Mouse (Mus musculus) midbrain, embryonic 16.5 days (tissue): ENCODE measurements at regions not wholly inside any gene's neighbourhood (a gene's known extent, or its start where the extent isn't known, plus 50 kb on each side); places are given as distances from the start of the nearest gene placed in this dataset.
A peak's percentile ranks its signal among the peaks of the same experiment; 100 is the strongest.

Experiments used
- ATAC-seq: fragments of 200-750 bp; cut with Nextera tagmentation; 2 replicates; pipeline ENCODE4 v1.8.0; 2017; ENCODE audit warnings: moderate TSS enrichment
- H3K27ac ChIP-seq: fragments of 300-500 bp; sonication (generic); 2 replicates; pipeline ENCODE4 v1.5.1; 2014; ENCODE audit warnings: mild to moderate bottlenecking, low read length, mixed read lengths
- H3K27me3 ChIP-seq: fragments of 300-500 bp; sonication (generic); 2 replicates; pipeline ENCODE4 v1.6.1; 2014; ENCODE audit warnings: low read depth, low read length, mixed read lengths; ENCODE audit not compliant: control insufficient read depth, insufficient read depth
- H3K36me3 ChIP-seq: fragments of 300-500 bp; sonication (generic); 2 replicates; pipeline ENCODE4 v1.6.1; 2014; ENCODE audit warnings: mild to moderate bottlenecking, low read length, moderate library complexity, mixed read lengths; ENCODE audit not compliant: control insufficient read depth, insufficient read depth
- H3K4me1 ChIP-seq: fragments of 300-500 bp; sonication (generic); 2 replicates; pipeline ENCODE4 v1.6.1; 2014; ENCODE audit warnings: mild to moderate bottlenecking, low read length, mixed read lengths; ENCODE audit not compliant: control insufficient read depth, insufficient read depth
- H3K4me2 ChIP-seq: fragments of 300-500 bp; sonication (generic); 2 replicates; pipeline ENCODE4 v1.6.1; 2014; ENCODE audit warnings: mild to moderate bottlenecking, low read length, mixed read lengths
- H3K4me3 ChIP-seq: fragments of 300-500 bp; sonication (generic); 2 replicates; pipeline ENCODE4 v1.5.1; 2014; ENCODE audit warnings: low read depth, mild to moderate bottlenecking, low read length, moderate library complexity, mixed read lengths
- H3K9ac ChIP-seq: fragments of 300-500 bp; sonication (generic); 2 replicates; pipeline ENCODE4 v1.6.1; 2014; ENCODE audit warnings: low read depth, low read length, mixed read lengths
- H3K9me3 ChIP-seq: fragments of 300-500 bp; sonication (generic); replicated peaks from 2 replicates; pipeline ENCODE4 v1.6.1; 2014; ENCODE audit warnings: mild to moderate bottlenecking, low read length, mixed read lengths; ENCODE audit not compliant: control insufficient read depth, poor library complexity, severe bottlenecking
- WGBS: fragments of 180-500 bp; shearing (Covaris S2); extraction: QIAGEN DNeasy Blood & Tissue Kit; methylation state at CpG from one replicate; pipeline ENCODE4 v1.1.7; 2014; 5-methylcytosine and 5-hydroxymethylcytosine counted together

DNA sequence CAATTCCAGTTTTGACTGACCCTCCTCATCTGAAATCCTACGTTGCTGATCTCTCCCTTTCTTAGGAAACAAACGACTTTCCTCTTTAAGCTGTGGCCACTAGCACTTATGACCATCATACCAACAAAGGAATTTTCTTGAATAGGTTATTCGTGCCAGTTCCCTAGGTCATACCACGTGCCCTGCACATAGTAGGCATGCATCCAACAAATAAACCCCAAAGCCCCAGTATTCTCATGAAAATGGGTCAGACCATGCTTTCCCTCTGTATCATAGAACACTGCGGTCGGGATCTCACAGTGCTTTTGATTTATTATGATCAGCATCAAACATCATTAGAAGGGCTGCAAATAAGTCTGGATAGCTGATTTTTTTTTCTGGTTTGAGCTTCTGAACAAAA lies 139.4 kb downstream of the Emp1 start:
- no peak overlapping the region for H3K4me3 ChIP-seq
- no peaks in the 10 kb centered on the region for H3K27me3 ChIP-seq
- 78% methylated on average over 6 of the region's 6 CpGs for WGBS
- H3K9me3 ChIP-seq, result no peaks in the 10 kb centered on the region
- H3K36me3 ChIP-seq, result no peaks in the 10 kb centered on the region
- no peak overlapping the region for H3K27ac ChIP-seq
- ATAC-seq, result no peak
- no peak overlapping the region for H3K4me2 ChIP-seq
- H3K4me1 ChIP-seq, result no peaks in the 10 kb centered on the region
- H3K9ac ChIP-seq, result no peak overlapping the region

DNA sequence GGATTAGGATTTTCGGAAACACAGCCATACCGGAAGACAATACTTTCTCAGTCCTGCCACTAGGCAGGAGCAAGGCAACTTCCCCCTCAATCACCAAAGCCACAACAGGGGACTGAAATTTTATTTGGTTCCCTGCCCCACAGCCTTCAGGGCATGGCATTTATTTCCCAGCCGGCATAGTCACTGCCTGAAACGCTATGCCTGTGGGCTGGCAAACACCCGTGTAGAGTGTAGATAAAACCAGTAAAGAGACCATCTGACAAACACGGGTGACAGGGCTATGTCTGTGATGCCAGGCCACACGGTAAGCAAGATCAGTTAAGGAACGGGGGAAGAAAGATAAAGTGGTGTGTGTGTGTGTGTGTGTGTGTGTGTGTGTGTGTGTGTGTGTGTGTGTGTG lies 140.1 kb downstream of the Emp1 start:
- no peaks in the 10 kb centered on the region for H3K9me3 ChIP-seq
- no peaks in the 10 kb centered on the region for H3K36me3 ChIP-seq
- no peak for ATAC-seq
- no peak overlapping the region for H3K27ac ChIP-seq
- no peaks in the 10 kb centered on the region for H3K4me1 ChIP-seq
- no peak overlapping the region for H3K4me3 ChIP-seq
- no peak overlapping the region for H3K4me2 ChIP-seq
- WGBS, result 71% methylated on average over 8 of the region's 8 CpGs
- no peak overlapping the region for H3K9ac ChIP-seq
- H3K27me3 ChIP-seq, result no peaks in the 10 kb centered on the region

DNA sequence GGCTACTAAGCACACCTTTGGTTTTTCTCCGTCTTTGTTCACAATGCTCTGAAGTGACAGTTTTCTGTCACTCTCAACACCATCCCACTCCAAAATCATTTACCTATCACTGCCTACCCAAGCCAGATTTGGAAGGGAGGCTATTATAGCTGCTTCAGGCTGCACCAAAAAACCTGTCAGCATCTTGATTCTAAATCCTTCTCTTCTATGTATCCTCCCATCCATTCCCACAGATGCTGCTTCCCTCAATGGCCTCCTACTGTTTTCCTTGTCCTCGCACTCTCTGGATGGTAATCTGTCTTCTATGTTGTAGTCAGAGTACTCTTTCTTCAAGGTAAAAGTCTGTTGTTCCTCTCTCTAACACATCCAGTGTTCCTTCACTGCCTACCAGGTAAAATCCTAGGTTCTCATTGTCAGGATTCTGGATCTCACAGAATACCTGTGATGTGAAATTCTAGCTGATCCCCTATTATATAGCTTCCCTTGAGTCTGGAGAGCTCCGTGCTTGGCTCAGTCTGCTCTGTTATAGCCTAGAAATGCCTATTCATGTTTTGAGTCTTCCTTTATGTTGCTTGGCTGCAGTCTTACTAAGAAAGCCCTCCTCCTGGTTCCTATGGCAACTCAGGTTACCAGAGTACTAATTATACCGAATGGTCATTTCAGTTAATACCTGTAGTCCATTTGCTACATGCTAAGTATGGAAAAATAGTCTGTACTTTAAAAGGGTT lies 156.5 kb downstream of the Emp1 start:
- H3K36me3 ChIP-seq, result no peaks in the 10 kb centered on the region
- 32% methylated on average over 4 of the region's 4 CpGs for WGBS
- ATAC-seq, result peak; percentile 81

DNA sequence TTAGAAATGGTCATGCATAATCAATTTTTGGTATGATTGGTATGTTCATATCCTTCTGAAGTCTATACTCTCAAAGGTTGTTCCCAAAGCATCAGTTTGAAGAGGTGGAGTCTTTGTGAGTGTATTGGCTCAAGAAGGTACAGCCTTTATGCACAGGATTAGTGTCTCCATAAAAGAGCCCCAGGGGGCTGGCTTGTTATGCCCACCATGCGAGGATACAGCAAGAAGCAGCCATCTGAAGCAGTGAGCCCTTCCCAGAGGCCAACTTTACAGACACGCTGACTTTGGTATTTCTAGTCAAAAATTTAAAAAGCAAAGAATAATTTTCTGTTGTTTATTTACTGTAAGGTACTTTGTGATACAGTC lies 157.1 kb downstream of the Emp1 start:
- no peaks in the 10 kb centered on the region for H3K36me3 ChIP-seq
- WGBS, result 10% methylated on average over 2 of the region's 2 CpGs
- no peak overlapping the region for H3K4me2 ChIP-seq
- no peaks in the 10 kb centered on the region for H3K9me3 ChIP-seq
- H3K27ac ChIP-seq, result no peak overlapping the region
- ATAC-seq, result no peak
- no peak overlapping the region for H3K9ac ChIP-seq
- H3K4me3 ChIP-seq, result no peak overlapping the region
- H3K27me3 ChIP-seq, result no peaks in the 10 kb centered on the region
- H3K4me1 ChIP-seq, result peaks cover 13% of the 10 kb centered on the region

More for the DNA sequence above, 156.5 kb downstream of the Emp1 start:
- H3K4me1 ChIP-seq, result peaks cover 13% of the 10 kb centered on the region
- no peaks in the 10 kb centered on the region for H3K27me3 ChIP-seq
- H3K9ac ChIP-seq, result no peak overlapping the region
- 0 out of 2 replicates have a peak overlapping the region, but pooled peaks have one; percentile 24 for H3K27ac ChIP-seq
- no peak overlapping the region for H3K4me3 ChIP-seq
- no peak overlapping the region for H3K4me2 ChIP-seq
- H3K9me3 ChIP-seq, result no peaks in the 10 kb centered on the region

DNA sequence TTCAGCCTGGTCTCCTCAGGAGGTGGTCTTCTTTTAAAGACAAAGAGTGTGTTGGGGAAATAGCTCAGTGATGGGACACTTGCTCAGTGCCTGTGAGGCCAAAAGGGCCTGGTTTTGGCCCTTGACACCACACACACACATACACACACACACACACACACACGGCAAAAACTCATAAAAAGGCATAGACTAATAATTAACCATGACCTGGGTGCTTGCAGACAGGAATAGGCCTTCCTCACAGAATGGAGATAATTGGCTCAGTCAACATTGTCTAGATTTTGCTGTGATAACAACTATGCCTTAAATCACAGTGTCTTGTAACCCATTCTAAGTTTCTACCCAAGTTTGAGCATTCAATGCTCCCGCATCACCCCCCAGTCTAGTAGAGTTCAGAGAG lies 158.5 kb downstream of the Emp1 start:
- no peaks in the 10 kb centered on the region for H3K27me3 ChIP-seq
- no peak overlapping the region for H3K27ac ChIP-seq
- no peak overlapping the region for H3K9ac ChIP-seq
- 73% methylated on average over 2 of the region's 2 CpGs for WGBS
- H3K4me1 ChIP-seq, result peaks cover 13% of the 10 kb centered on the region
- no peak overlapping the region for H3K4me3 ChIP-seq
- ATAC-seq, result no peak
- no peaks in the 10 kb centered on the region for H3K36me3 ChIP-seq
- no peak overlapping the region for H3K4me2 ChIP-seq
- H3K9me3 ChIP-seq, result no peaks in the 10 kb centered on the region

DNA sequence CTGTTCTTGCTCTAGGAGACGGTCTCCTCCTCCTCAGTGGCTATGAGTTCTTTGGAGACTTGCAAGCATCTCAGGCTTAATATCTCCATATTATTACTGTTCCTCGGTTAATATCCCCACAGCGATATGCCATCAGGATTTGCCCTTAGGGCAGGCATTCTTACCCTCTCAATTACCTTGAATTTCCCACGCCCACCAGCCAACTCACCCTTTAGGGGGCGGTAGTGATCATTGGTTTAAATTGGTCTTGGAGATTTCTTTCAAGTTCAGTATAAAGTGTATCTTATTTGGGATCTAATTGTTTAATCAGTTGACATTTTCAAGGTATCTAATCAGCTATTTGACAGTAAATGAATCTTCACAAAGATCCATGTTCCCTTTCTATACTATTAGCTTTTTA lies 162.5 kb downstream of the Emp1 start:
- Histone ChIP-seq H3K4me2 (no peak overlapping the region), H3K9ac (no peak overlapping the region), H3K4me3 (no peak overlapping the region), H3K27ac (no peak overlapping the region), H3K27me3 (no peaks in the 10 kb centered on the region), H3K4me1 (0 out of 2 replicates have a peak, but pooled peaks cover 2% of the 10 kb centered on the region), H3K9me3 (no peaks in the 10 kb centered on the region), H3K36me3 (no peaks in the 10 kb centered on the region)
- no peak for ATAC-seq
- 70% methylated on average over 5 of the region's 5 CpGs for WGBS

DNA sequence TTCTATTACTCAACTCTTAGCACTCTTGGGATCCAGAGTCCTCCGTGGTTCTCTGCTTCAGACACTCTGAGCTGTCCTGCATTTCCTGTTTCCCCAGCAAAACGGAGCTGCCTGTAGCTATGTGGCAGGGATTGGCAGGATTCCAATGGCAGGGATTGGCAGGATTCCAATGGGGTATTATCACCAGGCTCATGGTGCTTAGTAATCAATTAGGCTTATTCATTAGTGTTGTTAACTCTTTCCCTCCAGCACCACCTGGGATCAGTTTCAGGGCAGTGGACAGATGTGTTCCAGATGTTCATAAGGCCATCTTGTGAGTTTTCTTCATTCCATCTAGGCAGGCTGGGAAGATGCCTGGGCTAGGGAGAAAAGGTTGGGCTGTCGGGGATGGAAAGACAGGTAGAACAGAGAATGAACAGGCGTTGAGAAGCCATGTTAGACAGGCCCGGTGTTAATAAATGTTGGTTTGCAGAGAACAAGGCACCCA lies 163.5 kb downstream of the Emp1 start:
- Histone ChIP-seq H3K4me2 (peak overlapping the region; percentile 36), H3K4me3 (no peak overlapping the region), H3K9me3 (no peaks in the 10 kb centered on the region), H3K27me3 (no peaks in the 10 kb centered on the region), H3K9ac (no peak overlapping the region; the same call in 1 of the 2 replicates), H3K4me1 (0 out of 2 replicates have a peak, but pooled peaks cover 2% of the 10 kb centered on the region), H3K27ac (no peak overlapping the region), H3K36me3 (no peaks in the 10 kb centered on the region)
- WGBS, result 39% methylated on average over 5 of the region's 5 CpGs
- peak; percentile 71 for ATAC-seq

DNA sequence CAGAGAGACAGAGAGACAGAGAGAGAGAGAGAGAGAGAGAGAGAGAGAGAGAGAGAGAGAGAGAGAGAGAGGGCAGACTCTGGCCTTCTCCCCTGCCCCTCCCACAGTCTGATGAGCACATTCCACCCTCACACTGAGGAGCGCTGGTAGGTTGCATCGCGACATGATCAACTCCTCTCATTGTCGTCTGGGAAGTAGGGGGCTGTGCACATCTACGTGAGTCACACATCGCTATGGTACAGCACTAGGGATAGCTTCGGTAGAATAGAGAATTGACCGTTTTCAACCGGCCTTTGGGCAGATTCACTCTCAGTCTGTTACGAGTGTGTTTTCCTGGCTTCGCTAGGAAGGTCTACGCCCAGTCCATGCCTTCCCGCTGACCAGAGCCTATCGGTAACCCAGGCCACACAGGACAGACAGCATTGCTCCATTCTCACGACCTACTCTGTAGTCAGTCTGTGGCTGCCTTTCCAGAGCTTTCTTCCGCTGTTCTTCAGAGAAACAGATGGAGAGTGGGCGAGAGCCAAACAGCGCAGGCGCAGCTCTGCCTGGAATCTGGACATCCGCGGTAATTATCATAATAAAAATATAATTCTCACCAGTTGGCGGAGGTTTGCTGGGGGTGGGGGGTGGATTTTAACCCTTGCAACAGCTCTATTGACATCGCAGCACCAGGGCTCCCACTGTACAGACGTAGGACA lies 164.3 kb downstream of the Emp1 start:
- 76% methylated on average over 24 of the region's 24 CpGs for WGBS
- Histone ChIP-seq H3K36me3 (no peaks in the 10 kb centered on the region), H3K9ac (no peak overlapping the region), H3K4me3 (no peak overlapping the region), H3K4me1 (0 out of 2 replicates have a peak, but pooled peaks cover 2% of the 10 kb centered on the region), H3K27me3 (no peaks in the 10 kb centered on the region), H3K27ac (no peak overlapping the region), H3K4me2 (0 out of 2 replicates have a peak overlapping the region, but pooled peaks have one; percentile 8), H3K9me3 (no peaks in the 10 kb centered on the region)
- ATAC-seq, result peak; percentile 55; the same call in 1 of the 2 replicates

DNA sequence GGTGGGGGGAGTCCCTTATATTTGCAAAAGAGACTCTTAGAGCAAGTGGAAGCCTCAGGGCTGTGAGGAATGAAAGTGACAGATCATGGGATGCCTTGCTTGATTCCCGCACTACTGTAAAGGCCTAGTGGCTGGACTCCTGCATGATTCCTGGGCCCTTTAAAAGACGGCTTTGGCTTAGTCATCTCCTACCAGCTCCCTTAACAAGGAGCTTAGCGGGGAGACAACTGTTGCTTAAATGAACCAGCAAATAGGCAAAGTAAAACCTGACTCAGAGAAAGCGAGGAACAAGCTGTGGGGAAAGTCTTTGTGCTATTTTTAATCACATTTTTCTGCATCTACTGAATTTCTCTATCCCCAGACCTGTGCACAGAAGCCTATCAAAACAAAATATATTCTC lies 165.5 kb downstream of the Emp1 start:
- WGBS, result 29% methylated on average over 4 of the region's 4 CpGs
- Histone ChIP-seq H3K9me3 (no peaks in the 10 kb centered on the region), H3K27me3 (no peaks in the 10 kb centered on the region), H3K36me3 (no peaks in the 10 kb centered on the region), H3K4me1 (0 out of 2 replicates have a peak, but pooled peaks cover 2% of the 10 kb centered on the region), H3K4me2 (no peak overlapping the region), H3K27ac (no peak overlapping the region), H3K9ac (no peak overlapping the region), H3K4me3 (no peak overlapping the region)
- no peak; the same call in 1 of the 2 replicates for ATAC-seq
